Mouse (Mus musculus) E14TG2a.4 (cell line): ENCODE measurements at regions not wholly inside any gene's neighbourhood (a gene's known extent, or its start where the extent isn't known, plus 50 kb on each side); places are given as distances from the start of the nearest gene placed in this dataset.

Experiments
- H3K27me3 ChIP-seq: 2 replicates; pipeline ENCODE4 v1.6.1; 2014; ENCODE audit warnings: low read length, control low read depth; ENCODE audit not compliant: insufficient read depth
- H3K36me3 ChIP-seq: 2 replicates; pipeline ENCODE4 v1.6.1; 2014; ENCODE audit warnings: low read length, control low read depth; ENCODE audit not compliant: insufficient read depth
- H3K4me1 ChIP-seq: replicated peaks from 2 replicates; pipeline ENCODE4 v1.6.1; 2014; ENCODE audit warnings: low read depth, low read length, control low read depth
- H3K4me3 ChIP-seq: replicated peaks from 2 replicates; pipeline ENCODE4 v1.5.1; 2014; ENCODE audit warnings: mild to moderate bottlenecking, low read length
- H3K9me3 ChIP-seq: 2 replicates; pipeline ENCODE4 v1.6.1; 2014; ENCODE audit warnings: low read length, control low read depth
- CTCF ChIP-seq: conservative IDR thresholded peaks from 2 replicates; pipeline ENCODE4 v1.5.1; 2014; ENCODE audit warnings: low read length
- NANOG ChIP-seq: IDR thresholded peaks from 2 replicates; pipeline ENCODE4 v1.6.1; 2014; ENCODE audit warnings: borderline replicate concordance, low read length, mixed read lengths
- POU5F1 ChIP-seq: IDR thresholded peaks from 2 replicates; pipeline ENCODE4 v1.6.1; 2014; ENCODE audit warnings: low read length, borderline replicate concordance

DNA sequence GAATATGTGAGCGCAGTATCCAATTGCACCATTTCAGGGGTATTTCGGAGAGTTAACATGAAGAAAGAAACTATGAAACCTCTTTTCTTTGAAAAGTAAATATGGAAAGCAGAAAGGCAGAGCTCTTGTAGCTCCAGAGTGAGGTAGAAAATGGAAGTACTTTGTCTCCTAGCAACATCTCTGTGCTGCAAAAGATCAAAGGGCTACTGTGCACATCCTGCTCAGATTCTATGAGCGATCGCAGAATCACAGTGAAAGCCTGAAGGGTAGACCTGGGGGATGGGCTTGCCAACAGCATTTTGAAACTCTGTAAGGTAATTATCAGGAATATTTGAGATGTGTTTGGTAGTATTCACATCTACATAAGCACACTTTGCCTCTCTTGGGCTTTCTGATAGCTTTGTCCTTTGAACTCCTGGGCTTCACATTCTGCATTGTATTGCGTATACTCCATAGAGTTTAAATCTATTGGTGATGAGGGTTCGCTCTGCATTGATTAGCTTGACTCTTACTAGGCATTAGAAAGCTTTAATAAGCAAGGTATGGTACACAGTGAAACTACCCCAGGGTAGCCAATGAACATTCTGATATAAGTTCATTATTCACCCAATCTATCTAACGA lies 459.5 kb upstream of the Lmcd1 start:
- Histone ChIP-seq H3K4me3 (no peak overlapping the region), H3K27me3 (no peaks in the 10 kb centered on the region), H3K36me3 (no peaks in the 10 kb centered on the region), H3K4me1 (no peaks in the 10 kb centered on the region), H3K9me3 (peaks cover 33% of the 10 kb centered on the region)
- TF ChIP-seq POU5F1 (no peak), CTCF (no peak), NANOG (no peak)

DNA sequence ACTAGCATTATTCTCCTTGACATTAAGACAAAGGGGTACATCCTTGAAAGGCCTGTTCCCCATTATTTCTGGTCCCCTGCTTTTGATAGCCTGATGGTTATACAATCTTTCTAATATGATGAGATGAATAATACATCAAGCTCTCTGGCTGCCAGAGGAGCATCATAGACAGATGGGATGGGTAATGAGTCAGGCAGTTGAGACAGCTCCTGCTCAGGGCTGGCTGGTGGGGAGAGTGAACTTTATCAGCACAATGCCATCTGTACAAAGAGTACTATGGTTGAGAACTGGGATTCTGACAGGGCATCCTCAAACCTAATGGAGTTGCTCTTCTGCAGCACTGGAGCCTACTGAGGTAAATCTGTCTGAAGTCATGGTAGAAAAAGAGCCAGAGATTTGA lies 458.4 kb upstream of the Lmcd1 start:
- Histone ChIP-seq H3K36me3 (no peaks in the 10 kb centered on the region), H3K9me3 (peaks cover 37% of the 10 kb centered on the region), H3K4me1 (no peaks in the 10 kb centered on the region), H3K4me3 (no peak overlapping the region), H3K27me3 (no peaks in the 10 kb centered on the region)
- no peak for TF ChIP-seq POU5F1

DNA sequence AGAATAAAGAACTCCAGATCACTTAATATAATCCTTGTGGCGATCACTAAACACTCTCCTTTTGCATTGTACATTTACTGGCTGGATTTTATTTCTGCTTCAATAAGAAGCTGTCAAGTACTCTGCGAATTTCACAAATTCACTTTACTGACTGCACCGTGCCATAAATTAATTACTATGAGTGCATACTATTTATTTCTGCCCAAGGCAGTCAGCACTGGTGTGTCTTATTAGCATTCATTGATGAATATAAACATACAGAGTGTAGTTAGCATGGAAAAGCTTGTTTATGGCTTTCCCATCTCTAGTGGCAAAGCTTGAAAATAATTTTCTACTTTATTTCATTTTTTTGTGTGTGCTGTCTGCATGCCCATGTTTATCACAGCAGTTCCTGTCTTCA lies 453.3 kb upstream of the Lmcd1 start:
- Histone ChIP-seq H3K27me3 (no peaks in the 10 kb centered on the region), H3K4me3 (no peak overlapping the region), H3K9me3 (peaks cover 35% of the 10 kb centered on the region), H3K36me3 (no peaks in the 10 kb centered on the region), H3K4me1 (no peaks in the 10 kb centered on the region)
- TF ChIP-seq POU5F1 (no peak), NANOG (no peak), CTCF (no peak)

DNA sequence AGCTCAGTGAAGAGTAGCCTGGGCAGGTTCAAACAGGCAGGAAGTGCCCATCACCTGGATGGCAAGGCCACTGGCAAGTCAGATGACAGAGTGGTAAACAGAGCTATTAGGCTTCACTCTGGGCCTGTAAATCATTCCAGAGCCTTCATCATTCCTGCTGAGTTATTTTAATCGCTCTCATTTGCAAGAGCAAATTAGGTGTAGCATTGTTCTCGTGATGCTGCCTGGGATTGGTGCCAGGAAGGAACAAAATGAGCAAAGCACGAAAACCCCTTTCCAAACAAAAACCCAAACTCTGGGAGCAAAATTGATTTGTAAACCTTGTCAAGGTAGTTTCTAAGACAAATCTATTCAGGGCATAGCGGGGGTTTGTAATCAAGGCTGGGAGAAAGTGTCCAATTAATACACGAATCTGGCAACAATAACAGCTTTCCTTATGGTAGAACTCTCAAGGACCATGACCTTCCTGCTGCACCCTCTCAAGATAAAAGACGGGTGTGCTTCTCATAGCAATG lies 429.2 kb upstream of the Lmcd1 start:
- Histone ChIP-seq H3K9me3 (no peaks in the 10 kb centered on the region), H3K36me3 (no peaks in the 10 kb centered on the region), H3K4me3 (no peak overlapping the region), H3K4me1 (no peaks in the 10 kb centered on the region), H3K27me3 (no peaks in the 10 kb centered on the region)
- TF ChIP-seq NANOG: no peak
- no peak for TF ChIP-seq CTCF
- no peak for TF ChIP-seq POU5F1

DNA sequence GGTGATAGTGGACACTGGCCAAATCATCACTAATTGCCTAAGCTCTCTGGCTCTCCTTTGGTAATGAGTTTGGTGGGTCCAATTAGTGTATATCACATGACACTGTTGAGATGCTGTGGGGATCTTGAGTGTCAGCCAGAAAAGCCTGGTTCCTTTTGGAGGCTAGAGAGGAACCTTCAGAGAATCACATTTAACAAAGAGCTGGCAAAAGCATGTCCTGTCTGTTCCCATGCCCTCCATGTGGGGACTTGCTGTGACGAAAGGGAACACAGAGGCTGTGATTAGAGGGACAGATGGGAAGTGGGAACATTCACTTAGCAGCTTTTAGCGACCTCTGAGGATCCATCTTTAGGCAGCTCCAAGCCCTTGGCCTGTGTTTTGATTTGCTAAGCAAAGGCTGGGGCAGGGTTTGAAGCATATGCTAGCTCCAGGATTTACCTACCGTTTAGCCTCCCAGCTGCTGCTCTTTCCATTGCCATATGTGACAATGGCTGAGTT lies 407.4 kb upstream of the Lmcd1 start:
- no peaks in the 10 kb centered on the region for H3K36me3 ChIP-seq
- no peak for TF ChIP-seq NANOG
- TF ChIP-seq POU5F1: no peak
- TF ChIP-seq CTCF: no peak
- H3K4me3 ChIP-seq: no peak overlapping the region
- no peaks in the 10 kb centered on the region for H3K9me3 ChIP-seq
- H3K27me3 ChIP-seq: no peaks in the 10 kb centered on the region
- H3K4me1 ChIP-seq: 0 out of 2 replicates have a peak, but pooled peaks cover 3% of the 10 kb centered on the region

DNA sequence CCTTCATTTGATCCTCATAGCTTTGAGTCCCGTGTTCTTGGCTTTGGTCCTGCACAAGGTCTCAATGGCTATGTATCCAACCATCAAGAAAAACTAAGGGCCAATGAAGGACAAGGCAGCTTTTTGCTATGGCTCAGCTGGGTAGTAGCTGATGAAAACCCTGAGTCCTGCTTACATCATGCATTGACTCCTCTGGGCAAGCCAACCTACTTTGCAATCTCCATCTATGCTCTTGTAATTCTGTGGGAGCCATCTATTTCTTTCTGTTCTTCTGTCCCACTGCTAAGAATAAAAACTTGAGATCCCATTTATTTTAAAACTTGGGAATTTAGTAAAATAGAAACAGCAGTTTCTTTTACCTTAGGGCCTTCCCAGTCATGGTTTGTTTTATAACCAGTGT lies 391.0 kb upstream of the Lmcd1 start:
- Histone ChIP-seq H3K27me3 (no peaks in the 10 kb centered on the region), H3K4me3 (no peak overlapping the region), H3K36me3 (no peaks in the 10 kb centered on the region), H3K9me3 (no peaks in the 10 kb centered on the region), H3K4me1 (no peaks in the 10 kb centered on the region)
- no peak for TF ChIP-seq NANOG
- TF ChIP-seq POU5F1: no peak
- TF ChIP-seq CTCF: no peak

DNA sequence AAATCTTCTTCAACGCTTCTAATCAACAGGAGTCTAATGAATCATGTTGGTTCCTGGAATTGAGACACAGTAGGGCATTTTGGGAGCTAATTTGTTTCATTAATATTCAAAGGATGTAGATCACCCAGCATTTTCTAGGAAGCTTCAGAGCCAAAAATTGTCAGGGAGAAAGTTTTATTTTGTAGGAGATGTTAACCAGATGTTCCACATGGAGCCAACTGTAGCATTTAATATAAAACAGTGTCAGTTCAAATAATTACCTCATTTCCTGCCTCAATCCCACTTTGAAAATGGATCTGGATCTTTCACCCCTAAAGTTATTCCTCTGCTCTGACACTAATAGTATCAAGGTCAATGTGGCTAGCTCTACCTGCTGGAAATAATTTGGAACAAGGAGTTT lies 389.6 kb upstream of the Lmcd1 start:
- H3K36me3 ChIP-seq: no peaks in the 10 kb centered on the region
- H3K27me3 ChIP-seq: no peaks in the 10 kb centered on the region
- no peaks in the 10 kb centered on the region for H3K4me1 ChIP-seq
- no peak overlapping the region for H3K4me3 ChIP-seq
- H3K9me3 ChIP-seq: no peaks in the 10 kb centered on the region
- TF ChIP-seq POU5F1 (no peak), CTCF (no peak), NANOG (no peak)

DNA sequence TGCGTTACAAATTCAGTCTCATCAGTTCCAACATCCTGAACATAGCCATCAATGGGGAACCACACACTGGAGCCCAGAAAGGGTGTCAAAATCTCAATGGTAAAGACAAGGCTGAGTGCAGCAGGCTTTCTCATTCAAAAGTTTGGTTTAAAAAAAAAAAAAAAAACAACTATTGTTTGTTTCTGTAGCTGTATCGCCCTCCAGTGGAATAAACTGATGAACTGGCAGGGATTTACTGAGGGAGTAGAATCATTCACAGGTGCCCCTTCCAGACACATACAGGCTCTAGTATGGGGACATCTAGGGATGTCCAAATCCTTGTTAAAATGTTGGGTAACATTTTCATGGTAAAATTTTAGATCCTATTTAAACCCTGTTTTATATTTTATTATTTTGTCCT lies 361.6 kb upstream of the Lmcd1 start:
- no peak for TF ChIP-seq CTCF
- TF ChIP-seq NANOG: no peak
- no peak for TF ChIP-seq POU5F1
- Histone ChIP-seq H3K9me3 (no peaks in the 10 kb centered on the region), H3K4me1 (no peaks in the 10 kb centered on the region), H3K36me3 (no peaks in the 10 kb centered on the region), H3K4me3 (no peak overlapping the region), H3K27me3 (no peaks in the 10 kb centered on the region)

DNA sequence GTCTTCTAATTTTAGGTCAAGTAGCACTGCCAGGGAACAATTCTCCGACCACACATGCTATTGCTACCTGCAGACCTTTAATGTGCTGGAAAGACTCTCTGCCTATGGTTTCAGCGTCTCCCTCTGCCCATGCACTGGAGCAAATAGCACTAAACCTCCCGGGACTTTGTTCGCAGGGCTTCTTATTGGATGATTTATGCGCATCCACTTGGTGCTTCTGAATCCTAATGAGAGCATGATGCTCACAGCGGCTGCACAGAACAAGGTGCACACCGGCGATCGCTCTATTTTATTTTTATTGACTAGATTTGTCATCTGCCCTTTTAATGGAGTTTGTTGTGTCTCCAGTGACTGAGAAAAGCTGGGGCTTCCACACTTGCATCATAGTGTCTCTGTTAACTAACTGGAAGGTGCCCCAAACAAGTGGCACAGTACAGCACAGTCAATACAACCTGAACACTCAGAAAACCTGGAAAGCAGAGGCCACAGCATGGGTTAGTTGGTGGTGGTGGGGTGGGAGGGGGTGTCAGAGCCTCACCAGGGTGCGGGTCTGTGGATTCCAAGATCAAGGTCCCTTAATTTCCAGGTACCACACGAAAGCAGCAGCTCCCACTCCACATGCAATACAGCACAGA lies 359.7 kb upstream of the Lmcd1 start:
- Histone ChIP-seq H3K4me1 (no peaks in the 10 kb centered on the region), H3K36me3 (no peaks in the 10 kb centered on the region), H3K27me3 (no peaks in the 10 kb centered on the region), H3K9me3 (no peaks in the 10 kb centered on the region), H3K4me3 (no peak overlapping the region)
- TF ChIP-seq NANOG: no peak
- no peak for TF ChIP-seq CTCF
- TF ChIP-seq POU5F1: no peak
